Mouse (Mus musculus) right cerebral cortex, postnatal 14 days (tissue): ENCODE measurements at regions not wholly inside any gene's neighbourhood (a gene's known extent, or its start where the extent isn't known, plus 50 kb on each side); places are given as distances from the start of the nearest gene placed in this dataset.
A peak's percentile ranks its signal among the peaks of the same experiment; 100 is the strongest.

ENCODE experiments used
- DNase-seq: peaks from one replicate; pipeline ENCODE4 v3.0.0; 2022

- DNase-seq, result no peak
Measured at GRCm38 (mm10) chr15:10838584-10839288, 113.4 kb upstream of the C1qtnf3 start.

- peak; percentile 17 for DNase-seq
Measured at GRCm38 (mm10) chr15:10840621-10841034, 111.5 kb upstream of the C1qtnf3 start.

- DNase-seq, result no peak
Measured at GRCm38 (mm10) chr15:10843060-10843695, 109.0 kb upstream of the C1qtnf3 start.

DNA sequence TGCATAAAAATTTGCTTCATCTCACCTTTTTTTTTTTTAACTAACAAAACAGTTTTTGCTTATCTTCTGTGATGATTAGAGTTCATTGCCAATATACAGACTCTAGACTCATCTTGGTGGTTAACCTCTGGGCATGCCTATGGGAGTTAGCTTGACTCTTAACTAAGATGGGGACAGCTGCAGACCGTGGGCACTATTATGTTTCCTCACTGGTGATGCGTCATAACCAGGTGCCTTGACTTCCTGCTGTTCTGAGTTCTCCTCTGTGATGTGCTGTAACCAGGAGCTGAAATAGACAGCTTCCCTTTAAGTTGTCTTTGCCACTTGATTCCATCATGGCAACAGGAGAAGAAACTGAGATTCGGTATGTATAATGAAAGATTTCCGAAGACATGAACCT lies 105.4 kb upstream of the C1qtnf3 start:
- no peak for DNase-seq

DNA sequence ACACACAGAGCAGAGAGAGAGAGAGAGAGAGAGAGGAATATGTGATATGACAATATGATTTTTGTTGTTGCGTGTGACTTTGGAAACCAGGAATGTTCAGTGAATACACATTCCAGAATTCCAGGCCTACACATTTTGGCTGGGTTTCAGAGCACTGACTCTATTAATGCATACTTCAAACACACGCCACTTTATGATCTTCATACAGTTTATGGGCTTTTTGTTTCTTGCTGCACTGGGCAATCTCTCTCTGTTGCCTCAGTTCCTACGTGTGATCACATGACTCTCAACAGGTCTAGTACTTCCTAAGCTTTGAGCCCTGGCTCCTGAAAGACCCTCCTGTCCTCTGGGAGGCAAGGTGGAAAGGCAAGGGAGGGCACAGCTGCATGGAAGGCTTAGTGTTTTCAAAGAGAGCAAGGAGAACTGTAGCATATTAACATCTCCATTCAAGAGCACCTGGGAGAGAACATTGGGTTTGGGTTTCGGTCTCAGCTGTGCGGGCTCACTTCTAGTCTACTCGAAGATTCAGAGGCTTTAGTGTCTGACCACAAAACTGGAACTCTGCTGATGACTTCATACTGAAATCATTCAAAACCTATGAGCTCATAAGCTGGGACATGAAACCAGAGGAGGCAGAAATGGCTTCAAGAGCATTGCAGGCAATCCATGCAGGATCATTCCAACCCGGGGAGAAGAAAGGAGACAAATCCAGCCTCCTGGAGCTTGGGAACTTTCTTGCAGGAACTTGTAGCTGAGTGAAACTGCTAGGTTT lies 87.9 kb upstream of the C1qtnf3 start:
- no peak for DNase-seq

- no peak for DNase-seq
Measured at GRCm38 (mm10) chr15:10865109-10865508, 87.0 kb upstream of the C1qtnf3 start.

- DNase-seq, result no peak
Measured at GRCm38 (mm10) chr15:10866794-10867193, 85.3 kb upstream of the C1qtnf3 start.

DNA sequence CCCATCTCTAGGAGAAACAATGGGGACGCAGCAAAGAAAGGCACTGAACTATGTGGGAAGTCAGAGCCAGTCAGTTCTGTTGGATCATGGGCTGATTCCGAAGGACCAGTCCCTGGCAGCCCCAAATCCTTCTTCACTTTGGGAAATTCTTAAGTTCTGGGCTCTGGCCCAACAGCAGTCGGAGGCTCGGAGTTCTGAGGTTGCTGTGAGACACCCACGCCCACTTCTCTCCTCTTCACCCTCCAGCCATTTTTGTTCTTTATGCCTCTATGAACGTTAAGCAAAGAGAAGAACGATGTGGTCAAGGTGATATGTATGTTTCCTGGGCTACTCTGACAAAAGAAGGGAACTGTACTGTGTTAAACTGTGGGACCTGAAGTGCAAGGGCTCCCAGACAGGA lies 84.0 kb upstream of the C1qtnf3 start:
- DNase-seq, result no peak

DNA sequence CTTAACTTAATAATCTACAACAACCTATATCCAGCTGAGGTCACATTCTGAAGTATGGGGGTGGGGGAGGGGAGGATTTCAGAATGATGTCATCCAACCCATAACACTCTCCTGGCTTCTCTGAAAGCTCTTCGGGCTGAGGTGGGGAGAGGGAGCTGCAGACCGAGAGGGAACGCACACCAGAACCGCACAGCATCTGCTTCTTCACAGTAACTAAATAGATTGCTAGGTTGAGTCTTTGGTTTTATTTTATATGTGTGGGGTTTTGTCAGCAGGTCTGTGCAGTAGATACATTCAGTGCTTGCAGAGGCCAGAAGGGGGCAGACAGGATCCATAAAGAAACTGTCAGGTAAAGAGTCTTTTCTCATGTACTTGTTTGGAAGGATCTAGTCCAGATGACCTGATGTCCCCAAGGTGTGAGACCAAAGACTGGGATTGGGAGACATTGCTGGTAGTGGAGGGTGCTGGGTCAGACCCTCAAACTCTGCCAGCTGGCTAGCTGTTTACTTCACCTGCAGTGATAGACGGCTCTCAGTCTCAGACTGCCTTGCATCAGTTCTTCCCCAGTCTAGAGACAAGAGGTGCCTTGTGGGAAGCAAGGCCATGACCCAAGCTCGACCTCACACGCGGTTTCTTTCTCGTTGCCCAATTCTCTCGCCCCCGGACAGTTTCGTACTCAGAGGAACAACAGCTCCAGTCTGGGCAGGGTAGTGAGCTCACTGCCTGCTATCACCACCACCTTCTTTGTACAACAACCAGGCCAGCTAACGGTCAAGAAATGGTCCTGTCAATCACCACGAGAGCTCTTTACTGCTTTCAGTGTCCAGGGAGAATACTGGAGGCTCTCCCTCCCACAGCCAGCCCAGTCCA lies 83.2 kb upstream of the C1qtnf3 start:
- DNase-seq, result no peak

DNA sequence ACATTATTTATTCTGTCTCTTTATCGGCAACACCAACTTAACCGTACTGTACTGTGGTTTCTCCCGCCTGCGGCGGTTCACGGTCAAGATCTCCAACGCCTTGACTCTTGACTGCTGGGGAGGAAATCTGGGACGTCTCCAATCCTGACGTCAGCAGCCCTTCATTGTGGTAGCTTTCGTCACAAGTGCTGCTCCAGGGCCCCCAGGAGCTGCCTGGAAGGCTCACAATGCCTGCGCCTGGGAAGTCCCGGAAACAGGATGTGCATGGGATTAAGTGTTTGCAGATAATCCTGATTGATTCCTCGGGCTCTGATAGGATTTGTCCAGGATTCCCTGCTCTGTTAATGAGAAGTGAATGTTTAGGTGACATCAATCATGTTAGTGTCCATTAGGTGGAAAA lies 82.3 kb upstream of the C1qtnf3 start:
- DNase-seq, result no peak

- no peak for DNase-seq
Measured at GRCm38 (mm10) chr15:10872322-10872967, 79.7 kb upstream of the C1qtnf3 start.

DNA sequence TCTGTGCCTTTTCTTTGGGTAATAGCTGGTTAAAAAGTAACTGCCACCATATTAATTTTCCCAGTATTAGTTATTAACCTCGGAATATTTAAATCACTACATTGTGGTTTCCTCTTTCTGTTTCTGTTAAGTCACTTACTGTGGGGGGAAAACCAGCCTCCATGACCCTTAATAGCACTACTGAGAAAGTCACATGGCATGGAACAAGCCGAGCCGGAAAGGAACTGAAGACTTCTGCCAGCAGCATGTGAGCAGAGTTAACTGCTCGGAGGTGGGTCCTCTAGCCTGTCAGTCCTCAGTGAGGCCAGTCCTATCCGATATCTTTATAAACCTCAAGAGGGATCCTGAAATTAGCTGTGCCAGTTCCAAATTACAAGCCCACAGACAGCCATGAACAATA lies 75.8 kb upstream of the C1qtnf3 start:
- DNase-seq, result no peak

DNA sequence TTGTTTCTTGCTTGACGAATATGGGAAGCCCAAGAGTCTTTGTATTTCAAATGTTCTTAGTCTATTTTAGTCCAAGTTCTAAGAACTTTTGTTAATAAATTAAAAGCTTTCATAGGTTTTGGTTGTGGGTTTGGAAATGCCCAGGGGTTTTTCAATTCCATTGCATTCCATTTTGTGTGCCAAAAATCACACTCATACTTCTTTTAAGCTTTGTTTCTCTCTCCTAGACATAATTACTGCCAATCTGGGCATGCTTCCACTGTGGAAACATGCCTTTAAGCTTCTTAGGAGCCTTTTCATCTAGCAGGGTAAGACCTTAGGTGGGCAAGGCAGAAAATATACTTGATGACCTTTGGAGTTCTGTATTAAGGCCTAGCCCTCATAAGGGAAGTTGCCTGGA lies 70.4 kb upstream of the C1qtnf3 start:
- DNase-seq, result no peak

- no peak for DNase-seq
Measured at GRCm38 (mm10) chr15:10887990-10888389, 64.1 kb upstream of the C1qtnf3 start.

DNA sequence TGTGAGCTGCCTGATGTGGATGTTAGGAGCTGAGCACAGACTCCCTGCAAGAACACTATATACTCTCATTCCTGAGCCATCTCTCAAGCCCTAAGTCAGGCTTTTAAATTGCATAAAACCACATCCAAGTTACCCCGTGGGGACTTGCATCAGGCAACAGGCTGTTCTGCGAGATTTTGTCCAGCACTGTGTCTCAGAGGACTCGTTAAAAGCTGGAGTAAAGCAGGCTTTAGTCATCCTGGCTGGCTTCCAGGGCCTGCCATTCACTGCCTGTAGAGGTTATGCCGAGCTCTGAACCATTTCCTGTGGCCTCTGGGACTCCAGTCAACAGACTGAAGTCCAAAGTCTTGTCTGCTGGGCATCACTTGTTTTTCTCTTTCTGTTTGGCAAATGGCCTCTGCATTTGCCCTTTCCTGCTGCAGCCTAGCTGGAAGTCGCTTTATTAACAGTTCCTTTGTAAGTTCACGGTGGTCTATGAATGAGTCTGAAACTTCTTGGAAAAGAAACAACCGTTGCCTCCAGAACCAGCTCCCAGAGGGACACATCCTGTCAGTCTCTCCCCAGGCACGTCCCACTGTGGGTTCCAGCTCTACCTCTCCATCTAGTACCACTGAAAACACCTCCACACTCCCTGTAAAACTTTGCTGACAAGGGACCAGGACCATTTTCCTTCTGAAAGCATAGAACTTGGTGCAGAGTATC lies 61.8 kb upstream of the C1qtnf3 start:
- peak; percentile 14 for DNase-seq

- DNase-seq, result no peak
Measured at GRCm38 (mm10) chr15:10898309-10898708, 53.8 kb upstream of the C1qtnf3 start.

DNA sequence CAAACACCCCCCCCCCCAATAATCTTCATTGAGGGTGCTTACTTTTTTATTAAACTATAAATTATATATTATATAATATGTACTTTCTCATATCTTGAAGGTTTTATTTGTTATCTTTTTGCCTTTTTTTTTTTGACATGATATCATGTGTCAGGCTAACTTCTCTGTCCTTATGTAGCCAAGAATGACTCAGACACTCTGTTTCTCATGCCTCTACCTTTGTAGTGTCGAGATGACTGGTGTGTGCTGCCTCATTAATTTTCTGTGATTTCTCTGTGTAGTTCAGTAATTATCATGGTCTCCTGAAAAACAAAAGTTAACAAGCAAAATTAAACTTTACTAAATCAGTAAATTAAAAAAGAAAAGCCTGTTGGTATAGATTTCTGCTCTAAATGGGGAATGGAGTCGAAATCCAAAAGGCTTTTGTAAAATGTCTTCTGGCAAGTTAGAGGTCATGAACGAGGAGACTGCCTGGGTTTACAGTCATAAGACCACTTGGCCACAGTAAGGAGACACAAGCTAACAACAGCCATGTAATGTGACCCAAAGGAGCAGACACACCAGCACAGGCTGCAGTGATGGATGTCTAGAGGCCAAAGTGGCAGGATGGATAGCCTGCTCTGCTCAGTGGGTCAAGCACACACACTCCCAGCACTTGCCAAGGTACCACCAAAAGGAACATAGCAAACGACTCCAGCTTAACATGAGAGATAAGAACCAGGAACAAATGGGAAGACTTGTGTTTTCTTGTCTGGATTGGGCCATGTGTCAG lies 53.2 kb upstream of the C1qtnf3 start:
- DNase-seq, result no peak

DNA sequence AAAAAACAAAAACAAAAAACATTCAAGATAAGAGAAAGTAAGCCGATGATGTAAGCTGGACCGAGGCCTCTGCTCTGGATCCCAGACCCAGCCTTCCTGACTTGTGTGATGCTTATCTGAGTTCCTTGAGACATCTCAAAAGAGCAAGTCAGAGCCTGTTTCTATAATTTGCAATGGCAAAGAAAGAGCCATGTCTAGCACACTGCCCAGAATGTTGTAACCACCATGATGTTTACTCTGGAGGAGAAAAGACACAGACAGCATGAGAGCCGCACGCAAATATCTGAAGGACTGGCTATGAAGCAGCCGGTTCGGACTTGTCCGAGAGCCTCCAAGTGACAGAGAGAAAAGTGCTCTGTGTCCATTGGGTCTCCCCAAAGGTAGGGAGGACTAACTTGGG lies 52.2 kb upstream of the C1qtnf3 start:
- DNase-seq, result no peak

DNA sequence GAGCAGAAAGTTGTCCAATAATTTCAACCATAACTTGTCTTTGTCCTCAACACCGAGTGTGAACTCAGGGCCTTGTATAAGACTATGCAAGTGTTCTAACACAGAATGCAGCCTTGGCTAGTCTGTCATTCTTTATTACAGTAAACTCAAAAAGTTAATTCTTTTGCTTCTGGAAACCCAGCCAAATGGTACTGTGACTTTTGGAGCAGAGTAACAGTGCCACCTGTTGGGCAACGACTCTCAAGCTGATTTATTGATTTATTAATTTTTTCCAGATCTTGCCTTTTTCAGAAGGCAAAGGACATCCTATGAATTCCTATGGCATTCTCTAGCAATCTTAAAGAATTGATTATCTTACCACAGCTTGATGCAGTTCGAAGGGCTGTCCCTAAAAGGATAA lies 51.1 kb upstream of the C1qtnf3 start:
- peak; percentile 37 for DNase-seq

- no peak for DNase-seq
Measured at GRCm38 (mm10) chr15:10901745-10902262, 50.3 kb upstream of the C1qtnf3 start.
